Comparison of ENCODE assay signal across 8 mouse cellular contexts in genomic region chr2:153995770-153996169, GRCm38 (mm10). TPM values are rescaled to one million over a fixed set of nuclear protein-coding genes. Genes with fewer than 3 reads are reported as not detected.
A peak's percentile ranks its signal among the peaks of the same experiment; 100 is the strongest.
DNase-seq lines count a peak whose midpoint lies in the region; ATAC-seq and TF ChIP-seq lines count a peak whose summit lies in the region.

No protein-coding gene starts in this region.

- WGBS in hindbrain, embryonic 10.5 days: 6% methylated on average over 7 of the region's 7 CpGs
- WGBS in hindbrain, embryonic 13.5 days: 8% methylated on average over 7 of the region's 7 CpGs
- WGBS in kidney, embryonic 15.5 days: 7% methylated on average over 7 of the region's 7 CpGs
- WGBS in limb, embryonic 13.5 days: 4% methylated on average over 7 of the region's 7 CpGs
- 9% methylated on average over 7 of the region's 7 CpGs for WGBS in neural tube, embryonic 11.5 days

- no peak overlapping the region for H3K4me2 ChIP-seq in hindbrain, embryonic 13.5 days
- H3K4me2 ChIP-seq in kidney, embryonic 15.5 days: no peak overlapping the region
- no peak overlapping the region for H3K4me2 ChIP-seq in limb, embryonic 13.5 days (replicated peaks)
- no peak overlapping the region for H3K4me2 ChIP-seq in neural tube, embryonic 11.5 days (ENCODE audit: low read depth)

- no peaks in the 10 kb centered on the region for H3K4me1 ChIP-seq in hindbrain, embryonic 10.5 days (replicated peaks)
- H3K4me1 ChIP-seq in hindbrain, embryonic 13.5 days (replicated peaks): no peaks in the 10 kb centered on the region
- H3K4me1 ChIP-seq in kidney, embryonic 15.5 days: no peaks in the 10 kb centered on the region
- 0 out of 2 replicates have a peak, but pooled peaks cover 3% of the 10 kb centered on the region for H3K4me1 ChIP-seq in limb, embryonic 13.5 days
- H3K4me1 ChIP-seq in neural tube, embryonic 11.5 days (ENCODE audit: control insufficient read depth, insufficient read depth, low read length): no peaks in the 10 kb centered on the region
- no peaks in the 10 kb centered on the region for H3K4me1 ChIP-seq in testis, adult 2 months (ENCODE audit: control insufficient read depth, insufficient read depth, low read length)

- no peaks in the 10 kb centered on the region for H3K27me3 ChIP-seq in hindbrain, embryonic 10.5 days (ENCODE audit: insufficient read depth, poor library complexity, severe bottlenecking)
- H3K27me3 ChIP-seq in hindbrain, embryonic 13.5 days: no peaks in the 10 kb centered on the region
- H3K27me3 ChIP-seq in kidney, embryonic 15.5 days: no peaks in the 10 kb centered on the region
- no peaks in the 10 kb centered on the region for H3K27me3 ChIP-seq in limb, embryonic 13.5 days
- no peaks in the 10 kb centered on the region for H3K27me3 ChIP-seq in neural tube, embryonic 11.5 days (ENCODE audit: control insufficient read depth, insufficient read depth, low read length)
- no peaks in the 10 kb centered on the region for H3K27me3 ChIP-seq in testis, adult 2 months (ENCODE audit: control insufficient read depth, insufficient read depth, low read length)

- H3K27ac ChIP-seq in hindbrain, embryonic 10.5 days: no peak overlapping the region
- H3K27ac ChIP-seq in hindbrain, embryonic 13.5 days: no peak overlapping the region
- no peak overlapping the region for H3K27ac ChIP-seq in kidney, embryonic 15.5 days
- H3K27ac ChIP-seq in limb, embryonic 13.5 days: no peak overlapping the region
- no peak overlapping the region for H3K27ac ChIP-seq in neural tube, embryonic 11.5 days (ENCODE audit: low read depth, low read length)
- H3K27ac ChIP-seq in testis, adult 2 months (ENCODE audit: control insufficient read depth, insufficient read depth, low read depth, low read length): no peak overlapping the region

- intact Hi-C loops in gastrocnemius, postnatal 14 days (cut with DNase I; ENCODE audit: low total_unique reads): no loop called here

- H3K9me3 ChIP-seq in hindbrain, embryonic 10.5 days: no peaks in the 10 kb centered on the region
- no peaks in the 10 kb centered on the region for H3K9me3 ChIP-seq in hindbrain, embryonic 13.5 days
- H3K9me3 ChIP-seq in kidney, embryonic 15.5 days (replicated peaks): no peaks in the 10 kb centered on the region
- H3K9me3 ChIP-seq in limb, embryonic 13.5 days: no peaks in the 10 kb centered on the region
- H3K9me3 ChIP-seq in neural tube, embryonic 11.5 days (ENCODE audit: control insufficient read depth, low read length): no peaks in the 10 kb centered on the region

- DNase-seq in hindbrain, embryonic 10.5 days (ENCODE audit: low spot score): peak; percentile 79
- peak; percentile 72 for DNase-seq in cerebellum, adult 9-11 months
- DNase-seq in gastrocnemius, postnatal 14 days: peak; percentile 69
- DNase-seq in neural tube, embryonic 11.5 days (ENCODE audit: low spot score): peak; percentile 77

- no peak overlapping the region for H3K4me3 ChIP-seq in hindbrain, embryonic 10.5 days
- H3K4me3 ChIP-seq in hindbrain, embryonic 13.5 days: no peak overlapping the region
- no peak overlapping the region for H3K4me3 ChIP-seq in kidney, embryonic 15.5 days (replicated peaks)
- H3K4me3 ChIP-seq in limb, embryonic 13.5 days: no peak overlapping the region
- no peak overlapping the region for H3K4me3 ChIP-seq in neural tube, embryonic 11.5 days (ENCODE audit: low read depth, low read length)
- no peak overlapping the region for H3K4me3 ChIP-seq in testis, adult 2 months (ENCODE audit: control insufficient read depth, low read depth, low read length)

- TF ChIP-seq POLR2A in testis, adult 2 months (IDR thresholded peaks at IDR 0.05; ENCODE audit: control insufficient read depth, low read depth, low read length): no peak

- H3K36me3 ChIP-seq in hindbrain, embryonic 10.5 days: no peaks in the 10 kb centered on the region
- H3K36me3 ChIP-seq in hindbrain, embryonic 13.5 days: no peaks in the 10 kb centered on the region
- no peaks in the 10 kb centered on the region for H3K36me3 ChIP-seq in kidney, embryonic 15.5 days
- no peaks in the 10 kb centered on the region for H3K36me3 ChIP-seq in limb, embryonic 13.5 days
- no peaks in the 10 kb centered on the region for H3K36me3 ChIP-seq in neural tube, embryonic 11.5 days (ENCODE audit: control insufficient read depth, insufficient read depth, low read length)
- no peaks in the 10 kb centered on the region for H3K36me3 ChIP-seq in testis, adult 2 months (ENCODE audit: control insufficient read depth, insufficient read depth, low read length)

- peak; percentile 95 for TF ChIP-seq CTCF in testis, adult 2 months (IDR thresholded peaks at IDR 0.05; ENCODE audit: control insufficient read depth, insufficient read depth, insufficient replicate concordance, low read depth, low read length)

- ATAC-seq in hindbrain, embryonic 13.5 days (ENCODE audit: low FRiP score): no peak
- ATAC-seq in kidney, embryonic 15.5 days (replicated peaks; ENCODE audit: low FRiP score): peak; percentile 64; the same call in 1 of the 2 replicates
- ATAC-seq in limb, embryonic 13.5 days (ENCODE audit: low FRiP score, low read depth): peak; percentile 44
- peak; percentile 48; the same call in 1 of the 2 replicates for ATAC-seq in neural tube, embryonic 11.5 days (ENCODE audit: insufficient read depth, low FRiP score, low TSS enrichment)

- no peak overlapping the region for H3K9ac ChIP-seq in hindbrain, embryonic 13.5 days
- no peak overlapping the region for H3K9ac ChIP-seq in kidney, embryonic 15.5 days
- H3K9ac ChIP-seq in limb, embryonic 13.5 days: no peak overlapping the region
- no peak overlapping the region for H3K9ac ChIP-seq in neural tube, embryonic 11.5 days (ENCODE audit: low read length)

RNA-seq across cellular contexts. Expression of gene Bpifa2, which starts 12.3 kb away (rescaled TPM):
- polyA plus RNA-seq in hindbrain, embryonic 10.5 days (2016; fragmentation: Nextera tagmentation; extraction: Ambion mirVana): not detected in 2 replicates
- polyA plus RNA-seq in hindbrain, embryonic 13.5 days (2015; fragmentation: Nextera tagmentation; extraction: Ambion mirVana): not detected in 2 replicates
- not detected for total RNA-seq in gastrocnemius, postnatal 14 days (2021)
- not detected in 2 replicates for polyA plus RNA-seq in kidney, embryonic 15.5 days (2015; fragmentation: Nextera tagmentation; extraction: Ambion mirVana)
- polyA plus RNA-seq in limb, embryonic 13.5 days (2015; fragmentation: Nextera tagmentation; extraction: Ambion mirVana): not detected in 2 replicates
- polyA plus RNA-seq in neural tube, embryonic 11.5 days (2014; fragmentation: Nextera tagmentation; extraction: Ambion mirVana): not detected in 2 replicates
- polyA plus RNA-seq in testis, adult 2 months (2012; rRNA removed): 0.11 TPM in 1 of 2 replicates, not detected in the other

RNA-seq across cellular contexts. Expression of gene Bpifa6, which starts 21.0 kb away (rescaled TPM):
- polyA plus RNA-seq in hindbrain, embryonic 10.5 days (2016; fragmentation: Nextera tagmentation; extraction: Ambion mirVana): not detected in 2 replicates
- not detected in 2 replicates for polyA plus RNA-seq in hindbrain, embryonic 13.5 days (2015; fragmentation: Nextera tagmentation; extraction: Ambion mirVana)
- not detected for total RNA-seq in gastrocnemius, postnatal 14 days (2021)
- polyA plus RNA-seq in kidney, embryonic 15.5 days (2015; fragmentation: Nextera tagmentation; extraction: Ambion mirVana): not detected in 2 replicates
- polyA plus RNA-seq in limb, embryonic 13.5 days (2015; fragmentation: Nextera tagmentation; extraction: Ambion mirVana): not detected in 2 replicates
- not detected in 2 replicates for polyA plus RNA-seq in neural tube, embryonic 11.5 days (2014; fragmentation: Nextera tagmentation; extraction: Ambion mirVana)
- 7.6 and 9.6 TPM in 2 replicates for polyA plus RNA-seq in testis, adult 2 months (2012; rRNA removed)

RNA-seq across cellular contexts. Expression of gene Bpifb4, which starts 57.8 kb away (rescaled TPM):
- polyA plus RNA-seq in hindbrain, embryonic 10.5 days (2016; fragmentation: Nextera tagmentation; extraction: Ambion mirVana): not detected in 2 replicates
- polyA plus RNA-seq in hindbrain, embryonic 13.5 days (2015; fragmentation: Nextera tagmentation; extraction: Ambion mirVana): not detected in 2 replicates
- not detected for total RNA-seq in gastrocnemius, postnatal 14 days (2021)
- polyA plus RNA-seq in kidney, embryonic 15.5 days (2015; fragmentation: Nextera tagmentation; extraction: Ambion mirVana): not detected in 2 replicates
- not detected in 2 replicates for polyA plus RNA-seq in limb, embryonic 13.5 days (2015; fragmentation: Nextera tagmentation; extraction: Ambion mirVana)
- not detected in 2 replicates for polyA plus RNA-seq in neural tube, embryonic 11.5 days (2014; fragmentation: Nextera tagmentation; extraction: Ambion mirVana)
- polyA plus RNA-seq in testis, adult 2 months (2012; rRNA removed): 0.33 and 0.64 TPM in 2 replicates
